Mouse (Mus musculus): ENCODE results near the gene Tmem91. TPM values are rescaled to one million over a fixed set of nuclear protein-coding genes. Genes with fewer than 3 reads are reported as not detected.
A peak's percentile ranks its signal among the peaks of the same experiment; 100 is the strongest.

The Tmem91 gene
- total and polyA plus RNA-seq, 2 experiments from 2014 or later, result 94.4 to 186 TPM

GRCm38 (mm10) chr7:25624851-25625250 is 50.1 kb downstream of the Tmem91 start:
- WGBS, result 74% methylated on average over 5 of the region's 5 CpGs
- H3K9ac ChIP-seq (replicated peaks; ENCODE audit: low read length, poor library complexity, severe bottlenecking), result no peak overlapping the region
- ATAC-seq (ENCODE audit: low FRiP score) (no peak), DNase-seq (ENCODE audit: low spot score) (no peak)
- no peak overlapping the region for H3K4me3 ChIP-seq (ENCODE audit: low read depth, low read length)
- peaks cover 34% of the 10 kb centered on the region for H3K36me3 ChIP-seq (ENCODE audit: insufficient read depth, low read length)
- H3K4me1 ChIP-seq (ENCODE audit: insufficient read depth, low read length), result no peaks in the 10 kb centered on the region
- peaks cover 13% of the 10 kb centered on the region for H3K27me3 ChIP-seq (ENCODE audit: insufficient read depth, low read length)
- H3K9me3 ChIP-seq (ENCODE audit: low read length), result no peaks in the 10 kb centered on the region
- no peak for TF ChIP-seq CTCF (IDR thresholded peaks at IDR 0.05)
- H3K27ac ChIP-seq (ENCODE audit: low read depth, low read length), result no peak overlapping the region
- H3K4me2 ChIP-seq (ENCODE audit: low read depth, low read length, poor library complexity, severe bottlenecking), result no peak overlapping the region

DNA sequence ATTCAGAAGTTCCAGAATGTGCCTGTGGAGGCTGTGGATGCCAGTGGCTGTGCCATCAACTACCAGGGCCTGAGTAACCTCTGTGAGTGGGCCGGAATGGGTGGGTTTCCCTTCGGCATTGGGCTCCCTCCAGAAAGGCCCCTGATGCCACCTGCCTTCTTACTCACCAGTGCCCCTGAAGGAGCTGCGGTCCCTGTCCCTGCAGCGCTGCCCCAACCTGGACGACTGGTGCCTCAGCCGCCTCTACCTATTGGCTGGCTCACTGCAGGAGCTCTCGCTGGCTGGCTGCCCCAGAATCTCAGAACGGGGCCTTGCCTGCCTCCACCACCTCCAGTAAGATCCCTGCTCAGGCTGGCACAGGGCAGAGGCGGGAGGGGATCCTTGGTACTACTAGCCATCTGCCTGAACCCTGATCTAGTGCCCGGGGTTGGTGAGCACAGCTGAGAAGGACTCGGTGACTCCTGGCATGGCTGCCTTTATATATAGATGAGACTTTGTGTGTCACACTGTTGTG is 51.1 kb downstream of the Tmem91 start:
- ATAC-seq (ENCODE audit: low FRiP score), result no peak
- WGBS, result 91% methylated on average over 11 of the region's 11 CpGs
- peaks cover 12% of the 10 kb centered on the region for H3K27me3 ChIP-seq (ENCODE audit: insufficient read depth, low read length)
- no peak overlapping the region for H3K9ac ChIP-seq (replicated peaks; ENCODE audit: low read length, poor library complexity, severe bottlenecking)
- H3K4me3 ChIP-seq (ENCODE audit: low read depth, low read length), result no peak overlapping the region
- no peak overlapping the region for H3K27ac ChIP-seq (ENCODE audit: low read depth, low read length)
- H3K4me1 ChIP-seq (ENCODE audit: insufficient read depth, low read length), result no peaks in the 10 kb centered on the region
- H3K4me2 ChIP-seq (ENCODE audit: low read depth, low read length, poor library complexity, severe bottlenecking), result no peak overlapping the region
- H3K36me3 ChIP-seq (ENCODE audit: insufficient read depth, low read length), result peaks cover 24% of the 10 kb centered on the region
- TF ChIP-seq CTCF (IDR thresholded peaks at IDR 0.05), result no peak
- no peaks in the 10 kb centered on the region for H3K9me3 ChIP-seq (ENCODE audit: low read length)
- DNase-seq (ENCODE audit: low spot score), result no peak

DNA sequence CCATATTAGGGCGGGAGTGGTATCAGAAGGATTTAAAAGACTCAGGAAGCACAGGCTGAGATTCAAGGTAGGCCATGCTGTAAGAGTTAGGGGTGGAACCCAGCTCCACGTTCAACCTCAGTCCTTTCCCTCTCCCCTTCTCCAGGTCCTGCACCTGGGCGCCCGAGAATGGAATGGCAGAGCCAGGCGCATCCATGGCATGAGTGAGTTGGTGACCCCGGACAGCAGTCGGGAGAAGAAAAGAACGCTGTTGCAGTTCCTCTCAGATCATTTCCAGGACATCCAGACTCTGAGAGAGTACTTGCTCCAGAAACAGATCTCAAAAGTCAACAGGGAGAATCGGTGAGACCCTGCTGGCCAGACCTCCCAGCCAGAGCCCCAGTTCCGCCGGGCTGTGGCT is 54.2 kb downstream of the Tmem91 start:
- H3K27me3 ChIP-seq (ENCODE audit: insufficient read depth, low read length), result no peaks in the 10 kb centered on the region
- WGBS, result 87% methylated on average over 11 of the region's 11 CpGs
- no peaks in the 10 kb centered on the region for H3K9me3 ChIP-seq (ENCODE audit: low read length)
- no peak for TF ChIP-seq CTCF (IDR thresholded peaks at IDR 0.05)
- no peak overlapping the region for H3K27ac ChIP-seq (ENCODE audit: low read depth, low read length)
- DNase-seq (ENCODE audit: low spot score), result no peak
- peaks cover 22% of the 10 kb centered on the region for H3K36me3 ChIP-seq (ENCODE audit: insufficient read depth, low read length)
- H3K9ac ChIP-seq (replicated peaks; ENCODE audit: low read length, poor library complexity, severe bottlenecking), result no peak overlapping the region
- no peaks in the 10 kb centered on the region for H3K4me1 ChIP-seq (ENCODE audit: insufficient read depth, low read length)
- no peak overlapping the region for H3K4me3 ChIP-seq (ENCODE audit: low read depth, low read length)
- no peak for ATAC-seq (ENCODE audit: low FRiP score)
- no peak overlapping the region for H3K4me2 ChIP-seq (ENCODE audit: low read depth, low read length, poor library complexity, severe bottlenecking)

DNA sequence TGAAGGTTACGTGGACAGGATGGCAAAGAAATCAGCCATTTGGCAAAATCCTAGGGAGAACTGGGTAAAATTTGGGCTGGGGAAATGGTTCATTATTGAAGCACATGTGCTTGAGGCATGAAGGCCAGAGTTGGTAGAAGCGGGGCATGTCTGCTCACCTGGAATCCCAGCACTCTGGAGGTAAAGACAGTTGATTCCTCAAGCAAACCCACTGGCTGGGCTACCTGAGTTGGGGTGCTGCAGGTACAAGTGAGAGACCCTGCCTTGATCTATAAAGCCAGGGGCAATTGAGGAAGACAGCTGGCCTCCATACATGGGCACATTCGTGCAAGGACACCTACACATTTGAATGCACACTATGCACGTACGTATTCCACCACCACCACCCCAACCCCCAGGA is 54.9 kb downstream of the Tmem91 start:
- no peak overlapping the region for H3K9ac ChIP-seq (replicated peaks; ENCODE audit: low read length, poor library complexity, severe bottlenecking)
- no peaks in the 10 kb centered on the region for H3K9me3 ChIP-seq (ENCODE audit: low read length)
- DNase-seq (ENCODE audit: low spot score), result no peak
- no peaks in the 10 kb centered on the region for H3K4me1 ChIP-seq (ENCODE audit: insufficient read depth, low read length)
- no peak for TF ChIP-seq CTCF (IDR thresholded peaks at IDR 0.05)
- H3K27ac ChIP-seq (ENCODE audit: low read depth, low read length), result no peak overlapping the region
- peak overlapping the region; percentile 51; the same call in 1 of the 2 replicates for H3K4me2 ChIP-seq (ENCODE audit: low read depth, low read length, poor library complexity, severe bottlenecking)
- H3K27me3 ChIP-seq (ENCODE audit: insufficient read depth, low read length), result no peaks in the 10 kb centered on the region
- whole genome bisulfite sequencing, result 89% methylated on average over 5 of the region's 5 CpGs
- ATAC-seq (ENCODE audit: low FRiP score), result no peak
- no peak overlapping the region for H3K4me3 ChIP-seq (ENCODE audit: low read depth, low read length)
- H3K36me3 ChIP-seq (ENCODE audit: insufficient read depth, low read length), result peaks cover 21% of the 10 kb centered on the region

- Histone ChIP-seq H3K9me3 (ENCODE audit: low read length) (no peaks in the 10 kb centered on the region), H3K4me1 (ENCODE audit: insufficient read depth, low read length) (no peaks in the 10 kb centered on the region), H3K9ac (replicated peaks; ENCODE audit: low read length, poor library complexity, severe bottlenecking) (no peak overlapping the region; the same call in 1 of the 2 replicates), H3K4me3 (ENCODE audit: low read depth, low read length) (peak overlapping the region; percentile 60), H3K27ac (ENCODE audit: low read depth, low read length) (0 out of 2 replicates have a peak overlapping the region, but pooled peaks have one; percentile 52), H3K27me3 (ENCODE audit: insufficient read depth, low read length) (no peaks in the 10 kb centered on the region), H3K36me3 (ENCODE audit: insufficient read depth, low read length) (peaks cover 19% of the 10 kb centered on the region), H3K4me2 (ENCODE audit: low read depth, low read length, poor library complexity, severe bottlenecking) (peak overlapping the region; percentile 51)
- no peak for TF ChIP-seq CTCF (IDR thresholded peaks at IDR 0.05)
- ATAC-seq (ENCODE audit: low FRiP score), result no peak
- WGBS, result 29% methylated on average over 5 of the region's 5 CpGs
- no peak for DNase-seq (ENCODE audit: low spot score)
Observed at GRCm38 (mm10) chr7:25619722-25619991, 55.3 kb downstream of the Tmem91 start.

Other genes starting within 250 kb of the Tmem91 start
- gene Ceacam1, start 197.6 kb downstream of the Tmem91 start, total RNA-seq (2014; rRNA removed), result 1.4 and 2.9 TPM in 2 replicates
- 0.84 and 0.94 TPM in 2 replicates for gene Ceacam1, start 197.6 kb downstream of the Tmem91 start, polyA plus RNA-seq (2015; fragmentation: Nextera tagmentation; extraction: Ambion mirVana)
- not detected in 2 replicates for gene Ceacam2, start 135.3 kb downstream of the Tmem91 start, total RNA-seq (2014; rRNA removed)
- gene Ceacam2, start 135.3 kb downstream of the Tmem91 start, polyA plus RNA-seq (2015; fragmentation: Nextera tagmentation; extraction: Ambion mirVana), result not detected in 2 replicates
- not detected in 2 replicates for gene Erich4, start 59.3 kb downstream of the Tmem91 start, total RNA-seq (2014; rRNA removed)
- gene Erich4, start 59.3 kb downstream of the Tmem91 start, polyA plus RNA-seq (2015; fragmentation: Nextera tagmentation; extraction: Ambion mirVana), result not detected in 2 replicates
- gene Dmac2, start 55.8 kb downstream of the Tmem91 start, total RNA-seq (2014; rRNA removed), result 54.3 and 58.1 TPM in 2 replicates
- gene Dmac2, start 55.8 kb downstream of the Tmem91 start, polyA plus RNA-seq (2015; fragmentation: Nextera tagmentation; extraction: Ambion mirVana), result 47.5 and 50.6 TPM in 2 replicates
- gene B3gnt8, start 48.5 kb downstream of the Tmem91 start, total RNA-seq (2014; rRNA removed), result 0.80 and 1.4 TPM in 2 replicates
- 0.62 and 0.97 TPM in 2 replicates for gene B3gnt8, start 48.5 kb downstream of the Tmem91 start, polyA plus RNA-seq (2015; fragmentation: Nextera tagmentation; extraction: Ambion mirVana)
- gene Bckdha, start 16.2 kb downstream of the Tmem91 start, total RNA-seq (2014; rRNA removed), result 64.9 and 78.2 TPM in 2 replicates
- gene Bckdha, start 16.2 kb downstream of the Tmem91 start, polyA plus RNA-seq (2015; fragmentation: Nextera tagmentation; extraction: Ambion mirVana), result 40.7 and 50.9 TPM in 2 replicates
- 19.7 and 29.4 TPM in 2 replicates for gene Exosc5, start 16.0 kb downstream of the Tmem91 start, total RNA-seq (2014; rRNA removed)
- 27.3 and 29.5 TPM in 2 replicates for gene Exosc5, start 16.0 kb downstream of the Tmem91 start, polyA plus RNA-seq (2015; fragmentation: Nextera tagmentation; extraction: Ambion mirVana)
- gene B9d2, start 5.6 kb upstream of the Tmem91 start, total RNA-seq (2014; rRNA removed), result 22.8 and 32.1 TPM in 2 replicates
- 58.2 and 67.2 TPM in 2 replicates for gene B9d2, start 5.6 kb upstream of the Tmem91 start, polyA plus RNA-seq (2015; fragmentation: Nextera tagmentation; extraction: Ambion mirVana)
- 2.2 and 2.5 TPM in 2 replicates for gene Tgfb1, start 11.8 kb upstream of the Tmem91 start, total RNA-seq (2014; rRNA removed)
- 0.53 and 0.88 TPM in 2 replicates for gene Tgfb1, start 11.8 kb upstream of the Tmem91 start, polyA plus RNA-seq (2015; fragmentation: Nextera tagmentation; extraction: Ambion mirVana)
- gene Ccdc97, start 43.9 kb upstream of the Tmem91 start, total RNA-seq (2014; rRNA removed), result 27.0 and 38.3 TPM in 2 replicates
- 29.1 and 34.4 TPM in 2 replicates for gene Ccdc97, start 43.9 kb upstream of the Tmem91 start, polyA plus RNA-seq (2015; fragmentation: Nextera tagmentation; extraction: Ambion mirVana)
- gene Hnrnpul1, start 79.6 kb upstream of the Tmem91 start, total RNA-seq (2014; rRNA removed), result 117 and 126 TPM in 2 replicates
- gene Hnrnpul1, start 79.6 kb upstream of the Tmem91 start, polyA plus RNA-seq (2015; fragmentation: Nextera tagmentation; extraction: Ambion mirVana), result 41.8 and 47.8 TPM in 2 replicates
- 22.2 and 28.1 TPM in 2 replicates for gene Axl, start 113.5 kb upstream of the Tmem91 start, total RNA-seq (2014; rRNA removed)
- gene Axl, start 113.5 kb upstream of the Tmem91 start, polyA plus RNA-seq (2015; fragmentation: Nextera tagmentation; extraction: Ambion mirVana), result 16.5 and 20.7 TPM in 2 replicates
- 3.0 and 4.8 TPM in 2 replicates for gene Cyp2s1, start 141.7 kb upstream of the Tmem91 start, total RNA-seq (2014; rRNA removed)
- gene Cyp2s1, start 141.7 kb upstream of the Tmem91 start, polyA plus RNA-seq (2015; fragmentation: Nextera tagmentation; extraction: Ambion mirVana), result 2.5 and 3.4 TPM in 2 replicates
- gene Cyp2b10, start 222.5 kb upstream of the Tmem91 start, total RNA-seq (2014; rRNA removed), result not detected in 2 replicates
- gene Cyp2b10, start 222.5 kb upstream of the Tmem91 start, polyA plus RNA-seq (2015; fragmentation: Nextera tagmentation; extraction: Ambion mirVana), result not detected in 2 replicates